Mouse (Mus musculus): Measurements from ENCODE around the gene Pnlip.

Gene Pnlip

DNA sequence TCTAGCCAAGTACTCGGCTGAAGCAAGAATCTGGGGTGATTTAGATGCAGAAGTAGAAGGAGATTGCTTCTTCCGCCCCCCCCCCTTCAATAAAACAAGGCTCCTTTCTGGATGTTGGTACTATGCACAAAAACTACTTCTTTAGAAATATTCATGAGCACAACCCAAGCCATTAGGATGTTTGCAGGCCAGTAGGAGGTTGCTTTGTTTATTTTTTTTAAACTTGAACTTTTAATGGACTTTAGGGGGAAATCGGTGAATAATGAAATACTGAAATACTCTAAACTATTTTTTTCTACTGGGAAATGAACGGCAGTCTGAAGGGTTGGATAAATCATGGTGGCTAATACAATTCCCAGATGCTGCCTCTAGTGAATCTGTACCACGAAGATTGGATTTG lies at the start of gene Pnlip:
Pnlip (plus strand) TSS at position 301 of the 400 bp plus-strand sequence.
- no peak for DNase-seq

DNA sequence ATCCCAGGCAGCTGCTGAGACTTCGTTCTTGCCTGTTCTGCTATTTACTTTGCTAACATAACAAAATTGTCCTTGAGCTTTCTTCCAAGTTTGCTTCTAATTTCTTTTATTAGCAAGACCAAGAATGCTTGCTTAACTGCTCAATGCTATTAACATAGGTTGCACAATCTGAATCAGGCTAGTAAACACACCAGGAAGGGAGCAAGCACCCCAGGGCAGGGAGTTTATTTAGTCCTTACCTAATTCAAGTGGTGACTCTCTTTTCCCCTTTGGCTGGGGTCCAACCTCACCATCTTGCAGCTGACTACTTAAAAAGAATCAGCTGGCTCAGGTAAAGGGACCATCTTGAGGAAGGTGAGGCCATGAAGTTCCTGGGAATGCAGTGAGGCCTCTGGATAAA lies 42.6 kb upstream of the Pnlip start:
- no peak for DNase-seq

DNA sequence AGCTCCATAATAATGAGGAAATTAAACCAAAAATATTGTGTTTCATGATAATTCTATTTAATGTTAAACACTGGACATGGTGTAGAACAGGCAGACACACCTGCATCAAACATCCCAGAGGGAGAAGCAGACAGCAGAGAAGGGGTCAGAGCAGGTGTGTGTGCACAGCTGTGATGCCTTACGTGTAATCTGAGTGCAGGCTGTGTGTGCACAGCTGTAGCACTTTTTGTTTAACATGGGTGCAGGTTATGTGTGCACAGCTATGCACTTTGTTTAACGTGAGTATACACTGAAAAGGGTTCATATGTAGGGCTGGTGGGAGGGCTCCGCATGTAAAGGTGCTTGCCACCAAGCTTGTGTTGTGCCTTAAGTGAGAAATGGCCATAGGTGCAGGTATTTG lies 39.6 kb upstream of the Pnlip start:
- DNase-seq: no peak

DNA sequence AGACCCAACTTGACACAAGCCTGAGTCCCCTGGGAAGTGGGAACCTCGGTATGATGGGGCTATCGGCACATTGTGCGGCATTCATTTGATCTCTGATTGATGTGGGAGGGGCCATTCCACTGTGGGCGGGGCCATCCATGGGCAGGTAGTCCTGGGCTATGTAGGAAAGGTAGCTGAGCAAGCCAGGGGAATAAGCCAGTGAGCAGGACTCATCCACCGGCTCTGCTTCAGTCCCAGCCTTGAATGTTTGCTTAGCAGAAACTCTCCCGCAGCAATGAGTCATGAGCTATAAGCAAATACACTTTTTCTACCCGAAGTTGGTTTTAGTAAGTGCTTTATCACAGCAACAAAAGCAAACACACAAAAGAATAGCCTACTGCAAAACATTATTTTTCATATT lies 35.7 kb upstream of the Pnlip start:
- no peak for DNase-seq

DNA sequence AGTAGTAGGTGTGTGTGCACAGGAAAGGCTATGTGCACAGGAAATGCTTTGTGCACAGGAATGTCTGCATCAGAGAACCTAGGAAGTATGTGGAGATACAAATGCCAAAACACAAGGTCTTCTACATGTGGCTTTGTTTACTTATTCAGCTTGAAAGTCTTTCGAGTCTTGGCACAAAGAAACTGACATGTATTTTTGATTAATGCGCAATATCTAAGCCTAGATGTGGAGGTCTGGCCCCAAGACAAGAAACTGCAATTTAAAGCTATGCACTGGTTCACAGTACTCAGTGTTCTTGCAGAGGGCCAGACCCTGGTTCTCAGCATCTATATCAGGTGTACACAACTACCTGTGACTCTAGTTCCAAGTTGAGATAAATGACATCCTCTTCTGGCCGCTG lies 31.6 kb upstream of the Pnlip start:
- DNase-seq: no peak

DNA sequence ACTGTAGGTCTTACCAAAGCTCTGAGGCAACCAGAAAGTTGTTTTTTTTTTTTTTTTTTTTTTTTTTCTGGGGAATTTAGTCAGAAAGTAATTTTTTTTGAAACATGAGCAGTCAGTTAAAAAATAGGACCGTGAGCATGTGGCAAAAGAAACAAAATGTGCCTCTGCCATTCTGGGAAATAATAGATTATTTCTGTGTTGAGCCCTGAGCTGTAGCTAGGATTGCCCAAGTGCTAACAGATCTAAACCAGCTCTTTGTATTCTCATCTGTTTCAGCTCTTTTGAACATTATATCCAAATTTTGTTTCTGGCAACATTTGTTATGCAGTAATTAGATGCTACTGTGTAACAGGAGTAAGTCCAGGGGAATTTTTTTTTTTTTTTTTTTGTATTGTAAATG lies 30.7 kb upstream of the Pnlip start:
- DNase-seq: no peak

DNA sequence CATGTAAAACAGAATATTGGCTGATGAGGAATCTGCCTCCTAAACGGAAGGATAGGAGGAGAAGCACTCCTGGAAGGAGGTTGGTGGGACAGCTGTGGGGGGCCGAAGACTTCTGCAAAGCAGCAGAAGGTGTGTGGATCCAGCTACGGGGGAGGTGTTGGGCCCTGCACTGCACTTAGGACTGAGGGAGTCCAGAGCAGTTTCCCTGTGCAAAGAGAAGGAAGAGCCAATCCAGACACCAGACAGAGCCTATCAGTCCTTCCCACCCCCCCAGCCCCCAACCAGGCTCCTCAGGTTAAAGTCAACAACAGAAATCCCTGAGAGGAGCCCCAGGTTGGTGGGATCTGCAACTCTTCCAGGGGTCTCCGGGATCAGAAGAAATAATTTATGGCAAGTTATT lies 27.5 kb upstream of the Pnlip start:
- DNase-seq: no peak

DNA sequence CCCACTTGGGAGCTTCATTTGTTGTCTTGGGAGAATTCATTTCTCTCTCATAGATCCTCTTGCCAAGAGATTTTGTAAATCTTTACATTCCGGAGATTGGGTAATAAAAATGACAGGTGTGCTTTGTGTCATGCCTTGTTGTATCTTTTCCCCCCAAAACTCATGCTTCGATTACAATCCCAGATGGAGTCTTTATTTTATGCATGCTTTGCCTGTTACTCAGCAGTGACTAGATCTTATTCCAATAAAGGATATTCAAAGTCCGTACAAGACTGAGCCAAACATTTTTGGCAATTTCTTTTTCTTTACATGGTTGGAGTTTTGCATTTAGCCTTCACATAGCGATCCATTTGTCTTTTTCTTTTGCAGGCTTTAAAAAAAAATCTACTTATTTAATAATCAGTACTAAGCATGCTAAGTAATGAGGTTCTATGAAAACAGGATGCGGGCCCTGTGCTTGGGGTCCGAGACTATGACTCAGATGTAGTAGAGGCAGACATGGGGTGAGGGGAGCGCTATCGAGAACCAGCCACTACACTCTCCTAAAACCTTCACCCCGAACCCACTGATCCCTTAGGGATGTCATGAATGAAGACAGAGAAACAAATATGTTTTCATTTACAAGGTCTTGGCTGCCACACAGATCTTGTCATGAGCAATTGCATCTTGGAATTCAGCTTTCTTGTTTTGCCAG lies 26.9 kb upstream of the Pnlip start:
- no peak for DNase-seq

DNA sequence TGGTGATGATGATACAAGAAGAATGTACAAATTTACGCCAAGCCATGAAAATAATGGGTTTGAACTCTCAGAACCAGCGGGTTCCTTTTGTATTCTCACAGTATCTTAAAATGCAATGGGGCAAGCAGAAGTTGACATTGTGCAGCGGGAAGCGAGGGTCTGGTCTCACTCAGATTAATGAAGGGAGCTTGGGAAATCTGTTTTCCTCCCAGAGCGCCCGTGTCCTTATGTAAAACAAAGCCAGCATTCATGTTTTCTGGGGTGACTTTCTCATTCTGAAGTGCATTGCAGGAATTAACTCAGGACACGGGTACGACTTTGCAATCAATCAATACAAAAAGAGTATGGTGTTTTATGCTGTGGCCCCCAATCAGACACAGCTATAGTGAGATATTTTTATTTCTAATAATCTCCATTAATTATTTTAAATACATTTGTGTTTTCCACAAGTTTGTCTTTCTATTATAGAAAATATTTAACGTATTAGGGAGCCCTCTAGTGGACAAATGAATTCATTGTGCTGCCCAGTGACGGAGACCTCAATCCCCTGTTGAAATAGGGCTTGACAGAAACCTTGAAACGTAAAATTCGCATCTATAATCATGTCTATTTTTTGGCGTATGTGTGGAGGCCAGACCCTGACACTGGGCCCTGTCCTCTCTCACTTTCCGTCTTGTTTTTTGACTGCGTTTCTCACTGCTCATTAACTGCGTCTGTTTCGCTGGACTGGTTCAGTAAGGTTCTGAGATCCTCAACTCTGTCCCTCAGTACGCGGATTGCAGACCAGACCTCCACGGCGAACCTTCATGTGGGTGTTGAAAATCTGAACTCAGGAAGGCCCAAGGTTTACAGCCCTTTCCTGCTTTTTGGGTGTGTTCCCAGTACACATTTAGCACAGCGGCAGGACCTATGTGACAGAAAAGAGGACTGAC lies 24.6 kb upstream of the Pnlip start:
- no peak for DNase-seq

DNA sequence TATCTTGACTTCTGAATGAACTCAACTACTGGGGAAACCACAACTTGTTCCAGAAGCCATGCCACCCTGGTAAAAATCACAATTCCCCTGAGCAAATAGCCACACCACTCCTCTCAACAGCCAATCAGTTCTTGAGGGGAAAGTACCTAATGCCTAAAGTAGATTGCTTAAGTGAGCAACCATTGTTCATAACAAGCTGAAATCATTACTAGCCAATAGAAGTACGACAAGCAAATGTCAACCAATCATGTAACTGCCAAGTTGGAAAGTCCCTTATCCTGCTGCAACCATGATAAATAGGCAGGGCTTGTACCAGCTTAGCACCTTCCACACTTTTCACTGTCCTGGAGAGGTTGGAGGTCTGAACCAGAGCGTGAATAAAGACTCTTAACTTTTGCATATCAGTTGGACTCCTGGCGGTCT lies 22.9 kb upstream of the Pnlip start:
- no peak for DNase-seq

DNA sequence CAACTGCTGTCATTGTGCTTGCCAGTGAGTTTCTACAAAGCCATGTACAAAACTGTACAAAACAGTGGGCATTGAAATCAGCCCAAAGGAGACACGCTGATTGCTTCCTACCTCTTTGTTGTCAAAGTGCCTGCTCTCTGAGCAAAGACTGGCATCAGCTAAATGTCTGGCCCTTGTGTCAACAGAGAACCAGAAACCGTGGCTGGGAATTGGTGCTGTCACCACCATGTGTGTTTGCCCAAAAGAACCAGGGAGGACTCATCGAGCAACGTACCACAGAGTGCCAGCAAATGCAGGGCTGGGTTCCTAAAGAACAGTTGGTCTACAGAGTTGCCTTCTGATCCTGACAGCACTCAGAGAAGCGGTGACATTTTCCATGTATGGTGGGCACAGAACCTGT lies 2.3 kb upstream of the Pnlip start:
- no peak for DNase-seq

DNA sequence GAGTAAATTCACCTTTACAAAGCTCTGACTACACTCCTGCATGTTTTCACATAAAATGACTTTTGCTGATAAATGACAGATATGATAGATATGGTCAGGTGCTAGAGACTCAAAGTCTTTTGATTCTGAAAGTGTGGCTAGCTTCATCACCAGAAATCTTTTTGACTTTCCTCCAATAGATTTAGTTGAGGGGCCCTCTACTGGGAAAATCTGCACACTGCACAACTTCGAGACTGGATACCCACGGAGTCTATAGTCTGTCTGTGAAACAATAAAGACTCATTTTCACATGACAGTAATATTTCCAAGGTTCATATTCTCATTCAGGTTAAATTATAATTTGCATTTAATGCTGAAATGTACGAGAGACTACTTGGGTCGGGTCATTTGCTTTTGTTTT lies 9.8 kb downstream of the Pnlip start:
- DNase-seq: peak; percentile 12

DNA sequence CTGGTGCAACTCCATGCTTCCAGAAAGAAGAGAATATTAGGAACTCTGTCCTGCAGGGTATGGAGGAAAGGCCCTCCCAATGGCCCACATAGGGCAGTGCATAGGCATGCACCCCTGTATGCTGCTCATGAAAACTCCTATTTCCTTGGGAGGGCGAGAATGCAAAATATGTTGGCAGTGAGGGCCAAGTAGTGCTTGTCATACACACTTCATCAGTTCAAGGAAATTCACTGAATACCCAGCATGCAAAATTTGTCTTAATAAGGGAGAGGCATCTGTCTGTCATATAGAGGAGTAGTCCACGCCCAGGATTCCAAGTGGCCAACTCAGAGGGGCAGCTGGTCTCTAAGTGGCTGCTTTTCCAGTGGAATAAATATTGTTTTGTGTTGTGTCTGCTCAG lies 11.0 kb downstream of the Pnlip start:
- DNase-seq: no peak

DNA sequence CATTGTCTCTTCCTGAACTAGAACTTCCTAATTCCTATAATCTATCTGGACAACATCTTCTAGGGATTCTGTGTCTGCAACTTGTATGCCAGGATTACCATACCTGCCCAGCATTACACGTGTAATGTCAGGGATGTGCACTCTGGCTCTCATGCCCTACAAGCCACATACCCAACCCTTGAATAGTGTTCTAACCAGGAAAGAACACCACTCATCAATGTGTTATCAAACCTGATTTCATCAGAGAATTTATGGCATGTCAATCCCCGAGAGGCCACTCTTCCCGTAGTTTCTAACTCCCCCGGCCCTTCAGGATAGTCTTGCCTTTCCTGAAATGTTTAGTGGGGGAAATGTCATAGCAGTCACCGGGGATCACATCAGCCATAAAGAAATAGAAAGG lies 12.6 kb downstream of the Pnlip start:
- DNase-seq: no peak

DNA sequence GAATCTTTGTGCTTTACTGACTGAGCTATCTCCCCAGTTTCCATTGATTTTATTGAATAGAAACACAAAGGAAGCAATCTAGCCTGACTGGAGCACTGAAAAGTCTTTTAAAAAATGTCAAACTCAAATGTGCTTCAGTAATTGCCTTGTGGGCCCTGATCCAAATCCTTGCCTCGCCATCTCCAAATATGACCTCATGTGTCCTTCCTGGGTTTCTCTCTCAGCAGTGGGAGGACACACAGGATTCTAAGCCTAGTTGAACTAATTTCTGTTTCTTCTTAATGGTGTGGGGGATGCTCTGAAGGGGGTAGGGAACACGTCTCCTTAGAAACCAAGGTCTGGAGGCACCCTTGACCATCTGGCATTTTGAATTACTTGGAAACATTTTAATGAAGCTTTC lies 22.3 kb downstream of the Pnlip start:
- no peak for DNase-seq

DNA sequence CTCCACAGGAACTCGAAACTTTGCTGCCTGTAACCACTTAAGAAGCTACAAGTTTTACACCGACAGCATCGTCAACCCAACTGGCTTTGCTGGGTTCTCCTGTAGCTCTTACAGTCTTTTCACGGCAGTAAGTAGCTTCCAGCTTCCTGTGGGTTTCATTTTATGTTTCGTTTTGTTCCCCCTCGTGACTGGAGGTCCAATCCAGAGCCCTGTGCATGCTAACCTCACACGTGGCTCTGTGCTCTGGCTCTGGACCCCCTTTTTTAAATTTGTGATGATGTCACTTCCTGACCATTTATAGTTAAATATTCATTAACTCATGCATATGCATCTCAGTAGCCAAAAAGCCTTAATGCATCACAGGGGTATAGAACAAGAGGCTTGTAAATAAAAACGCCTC lies 24.8 kb downstream of the Pnlip start:
- no peak for DNase-seq

DNA sequence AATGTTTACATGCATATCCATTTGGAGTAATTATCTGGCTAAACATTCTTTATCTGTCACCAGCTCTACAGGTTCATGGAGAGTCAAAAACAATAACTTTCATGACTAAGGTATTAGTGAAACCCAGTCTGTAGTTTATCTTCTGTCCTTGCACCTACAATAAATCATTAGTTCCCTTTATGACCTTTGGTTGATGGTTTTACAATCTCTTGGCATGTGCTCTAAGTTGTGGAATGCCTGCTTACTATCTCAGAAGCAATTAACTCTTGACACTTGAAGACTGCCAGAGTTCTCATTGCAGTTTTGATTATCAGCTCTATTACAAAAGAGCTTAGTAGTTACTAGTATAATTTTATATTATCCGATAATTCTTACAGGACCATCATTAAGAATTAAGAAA lies 36.6 kb downstream of the Pnlip start:
- no peak for DNase-seq

DNA sequence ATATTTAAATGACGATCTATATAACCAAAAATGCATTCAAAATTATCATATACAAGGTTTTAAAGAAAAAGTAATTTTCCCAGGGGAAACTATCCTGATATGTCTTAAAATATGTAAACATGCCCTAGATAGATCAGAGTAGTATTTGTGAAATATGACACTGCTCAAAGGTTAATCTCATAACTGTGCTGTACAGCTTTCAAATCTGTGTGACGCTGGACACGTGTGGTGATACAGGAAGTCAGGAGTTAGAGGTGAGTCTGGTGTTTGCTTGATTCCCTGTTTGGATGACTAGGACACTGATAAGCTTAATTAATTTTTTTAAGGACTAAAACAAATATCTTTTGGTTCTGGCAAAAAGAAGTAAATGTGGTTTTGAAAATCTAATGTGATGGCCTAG lies 43.0 kb downstream of the Pnlip start:
- DNase-seq: no peak

DNA sequence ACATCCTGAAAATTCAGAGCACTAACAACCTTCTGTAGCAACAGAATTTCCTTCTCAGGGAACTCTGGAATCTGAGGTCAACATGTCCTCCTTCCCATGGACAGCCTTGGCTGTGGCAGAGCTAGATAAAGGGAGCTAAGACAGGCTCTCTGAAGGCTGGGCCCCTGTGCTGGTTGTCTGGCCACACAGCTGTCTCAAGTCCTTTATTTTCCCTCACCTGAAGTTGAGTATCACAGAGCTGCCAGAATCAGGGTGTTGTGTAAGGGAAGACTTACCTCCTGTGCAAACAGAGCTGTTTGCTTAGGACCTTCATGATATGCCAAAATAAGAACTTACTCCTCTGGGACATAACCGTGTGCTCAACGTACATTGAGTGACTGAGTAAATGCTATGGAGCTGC lies 43.9 kb downstream of the Pnlip start:
- DNase-seq: no peak

DNA sequence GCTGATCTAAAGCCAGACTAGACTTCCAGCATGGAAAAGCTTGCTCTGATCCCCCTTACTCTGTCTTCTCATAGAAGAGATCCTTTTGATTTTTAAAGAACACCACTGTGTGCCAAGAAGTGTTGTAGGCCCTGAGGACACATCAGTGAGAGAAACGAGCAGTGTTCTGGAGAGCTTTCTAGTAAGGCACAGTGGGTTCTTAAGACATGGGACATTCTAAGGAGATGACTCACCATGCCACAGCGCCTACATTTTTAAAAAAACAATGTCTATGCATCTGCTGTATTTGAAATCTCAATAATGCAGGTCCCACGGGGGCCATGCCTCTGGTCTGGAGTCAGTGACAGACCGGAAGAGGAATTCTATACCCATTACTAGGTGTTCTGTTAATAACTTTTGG lies 52.3 kb downstream of the Pnlip start:
- DNase-seq: no peak

DNA sequence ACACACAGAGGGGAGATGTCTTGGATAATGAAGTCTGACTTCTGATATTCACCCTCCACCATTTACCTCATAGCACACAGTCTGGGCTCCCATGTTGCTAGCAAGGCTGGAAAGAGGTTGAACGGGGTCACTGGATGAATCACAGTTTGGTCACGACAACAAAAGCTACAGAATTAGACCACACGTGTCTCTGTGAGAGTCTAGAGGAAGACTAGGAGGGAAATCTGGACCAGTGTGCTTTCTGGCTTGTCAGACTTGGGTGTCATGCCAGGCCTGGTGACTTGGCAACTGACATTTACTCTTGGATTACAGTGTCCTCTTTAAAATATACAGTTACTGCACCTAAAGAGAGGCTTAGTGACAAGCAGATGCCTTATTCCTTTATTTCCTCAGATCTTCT lies 56.3 kb downstream of the Pnlip start:
- DNase-seq: no peak

DNA sequence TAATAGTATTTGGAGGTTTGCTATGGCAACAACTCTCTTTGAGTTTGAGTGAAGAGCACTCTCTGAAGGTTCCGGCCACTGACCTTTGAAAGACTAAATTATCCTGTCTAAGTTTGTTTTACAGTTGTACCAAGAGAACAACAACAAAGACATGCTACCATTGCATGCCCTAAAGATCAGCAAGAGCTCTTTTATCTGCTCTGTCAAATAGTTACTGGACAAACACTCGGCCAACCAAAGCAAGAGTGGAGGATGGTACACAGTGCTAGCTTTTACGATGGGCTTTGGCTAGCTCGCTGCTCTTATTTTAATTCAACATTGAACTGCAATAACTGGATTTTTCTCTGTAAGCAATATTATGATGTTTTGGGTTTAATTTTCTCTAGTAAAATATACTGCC lies 65.6 kb downstream of the Pnlip start:
- DNase-seq: no peak

DNA sequence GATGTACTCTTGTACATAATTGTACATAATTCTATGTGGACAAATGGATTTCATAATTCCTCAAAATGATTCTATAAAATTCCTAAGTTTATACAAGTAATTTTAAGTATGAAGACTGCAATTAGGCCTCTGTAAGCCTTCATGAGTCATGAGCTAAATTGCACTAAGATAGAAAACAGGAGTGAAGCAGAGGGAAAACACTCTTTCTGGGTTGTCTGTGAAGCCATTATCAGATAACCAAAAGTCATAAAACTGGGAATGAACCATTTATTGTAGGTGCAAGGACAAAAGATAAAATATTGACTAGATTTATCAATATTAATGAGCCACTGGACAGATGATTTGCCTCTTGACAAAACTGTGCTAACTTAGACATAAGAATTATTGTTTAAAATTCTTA lies 68.1 kb downstream of the Pnlip start:
- no peak for DNase-seq

DNA sequence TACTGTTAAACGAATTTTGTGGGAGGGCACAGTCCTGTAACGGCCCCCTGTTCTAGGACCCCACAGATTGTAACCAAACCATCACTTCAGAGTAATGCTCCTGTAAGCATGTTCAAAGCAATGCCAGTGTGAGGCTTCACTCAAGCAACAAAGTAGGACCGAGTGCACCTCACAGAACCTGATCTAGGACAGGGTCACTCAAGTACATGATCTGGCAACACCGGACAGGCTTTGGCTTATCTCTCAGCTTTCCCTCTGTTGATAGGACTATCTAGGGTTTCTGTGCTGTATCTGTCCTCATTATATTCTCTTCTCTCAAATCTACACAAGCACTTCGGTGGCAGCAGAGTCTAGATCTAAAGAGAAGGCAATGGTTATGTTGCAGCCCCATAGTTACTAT lies 74.3 kb downstream of the Pnlip start:
- no peak for DNase-seq

DNA sequence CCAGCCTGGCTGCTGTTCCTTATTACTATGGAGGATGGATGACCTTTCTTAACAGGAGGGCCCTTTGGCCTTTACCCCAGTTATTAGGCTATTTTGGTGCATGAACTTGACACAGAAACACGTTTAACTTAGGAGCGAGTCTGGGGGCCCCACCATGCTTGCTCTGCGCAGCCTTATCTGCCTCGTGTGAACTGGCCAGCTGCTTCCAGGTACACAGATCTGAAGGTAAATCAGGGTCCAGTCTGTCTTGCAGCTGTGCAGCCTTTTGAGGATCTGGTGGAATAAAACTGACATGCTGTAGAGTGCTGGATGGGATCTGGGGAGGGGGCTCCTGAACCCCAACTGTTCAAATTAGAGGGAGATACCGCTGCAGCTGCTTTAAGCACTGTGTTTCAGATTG lies 75.5 kb downstream of the Pnlip start:
- no peak for DNase-seq
